Comparison of ENCODE assay signal across 25 mouse cellular contexts in genomic region chr4:149064061-149064854, GRCm38 (mm10). TPM values are rescaled to one million over a fixed set of nuclear protein-coding genes. Genes with fewer than 3 reads are reported as not detected.
DNase-seq lines count a peak whose midpoint lies in the region; ATAC-seq and TF ChIP-seq lines count a peak whose summit lies in the region.
"Had no signal": no experiment of that assay in that cellular context is flagged by ENCODE, and none has a peak within 500 bp of the region (broad histone marks: within the 10 kb centered on the region; RNA-seq: fewer than 3 reads in every experiment).

No protein-coding gene starts in this region.

- H3K9me3 ChIP-seq in heart, embryonic 15.5 days (replicated peaks) = no peaks in the 10 kb centered on the region
- no peaks in the 10 kb centered on the region for H3K9me3 ChIP-seq in liver, embryonic 11.5 days (ENCODE audit: control insufficient read depth, low read length)
- no peaks in the 10 kb centered on the region for H3K9me3 ChIP-seq in lung, embryonic 16.5 days (ENCODE audit: control insufficient read depth, low read length)
- H3K9me3 ChIP-seq in hindbrain, embryonic 13.5 days = no peaks in the 10 kb centered on the region
- H3K9me3 ChIP-seq: embryonic facial prominence, embryonic 10.5 days; heart, embryonic 10.5 days; hindbrain, embryonic 10.5 days; limb, embryonic 10.5 days; megakaryocyte, embryonic 14.5 days; midbrain, embryonic 13.5 days had no signal

- H3K4me2 ChIP-seq in heart, embryonic 15.5 days = peak overlapping the region; percentile 18; the same call in 1 of the 2 replicates
- H3K4me2 ChIP-seq in liver, embryonic 11.5 days = no peak overlapping the region
- H3K4me2 ChIP-seq in lung, embryonic 16.5 days (ENCODE audit: low read depth, low read length) = peak overlapping the region; percentile 31
- H3K4me2 ChIP-seq in hindbrain, embryonic 13.5 days = no peak overlapping the region
- H3K4me2 ChIP-seq: midbrain, embryonic 13.5 days had no signal

- no peak overlapping the region for H3K9ac ChIP-seq in heart, embryonic 15.5 days
- peak overlapping the region; percentile 32; the same call in 1 of the 2 replicates for H3K9ac ChIP-seq in liver, adult 2 months (ENCODE audit: low read depth, low read length)
- no peak overlapping the region for H3K9ac ChIP-seq in liver, embryonic 11.5 days (ENCODE audit: low read depth, low read length)
- peak overlapping the region; percentile 33; the same call in 1 of the 2 replicates for H3K9ac ChIP-seq in lung, embryonic 16.5 days (ENCODE audit: low read length)
- H3K9ac ChIP-seq in hindbrain, embryonic 13.5 days = no peak overlapping the region
- H3K9ac ChIP-seq: forebrain, postnatal 0 days; liver, postnatal 0 days; midbrain, embryonic 13.5 days had no signal

- no peak overlapping the region for H3K4me3 ChIP-seq in heart, embryonic 15.5 days
- no peak overlapping the region for H3K4me3 ChIP-seq in liver, adult 2 months (ENCODE audit: insufficient read depth, low read depth, low read length)
- no peak overlapping the region for H3K4me3 ChIP-seq in liver, embryonic 11.5 days (ENCODE audit: low read depth, low read length)
- 0 out of 2 replicates have a peak overlapping the region, but pooled peaks have one; percentile 1 for H3K4me3 ChIP-seq in lung, embryonic 16.5 days (ENCODE audit: low read length)
- H3K4me3 ChIP-seq in hindbrain, embryonic 13.5 days = no peak overlapping the region
- H3K4me3 ChIP-seq: embryonic facial prominence, embryonic 10.5 days; heart, embryonic 10.5 days; hindbrain, embryonic 10.5 days; limb, embryonic 10.5 days; megakaryocyte, embryonic 14.5 days; midbrain, embryonic 13.5 days had no signal

- H3K36me3 ChIP-seq in heart, embryonic 15.5 days = no peaks in the 10 kb centered on the region
- peaks cover 5% of the 10 kb centered on the region; the same call in 1 of the 2 replicates for H3K36me3 ChIP-seq in liver, adult 2 months (ENCODE audit: control insufficient read depth, insufficient read depth, low read length)
- H3K36me3 ChIP-seq in liver, embryonic 11.5 days (ENCODE audit: control insufficient read depth, insufficient read depth, low read length) = no peaks in the 10 kb centered on the region
- no peaks in the 10 kb centered on the region for H3K36me3 ChIP-seq in lung, embryonic 16.5 days (ENCODE audit: control insufficient read depth, insufficient read depth, low read length)
- H3K36me3 ChIP-seq in hindbrain, embryonic 13.5 days = no peaks in the 10 kb centered on the region

- H3K27ac ChIP-seq in heart, embryonic 15.5 days = no peak overlapping the region
- no peak overlapping the region for H3K27ac ChIP-seq in liver, adult 2 months (replicated peaks; ENCODE audit: insufficient read depth, low read depth, low read length)
- no peak overlapping the region for H3K27ac ChIP-seq in liver, embryonic 11.5 days (ENCODE audit: low read depth, low read length)
- H3K27ac ChIP-seq in lung, embryonic 16.5 days (ENCODE audit: low read length) = peak overlapping the region; percentile 25; the same call in 1 of the 2 replicates
- no peak overlapping the region for H3K27ac ChIP-seq in hindbrain, embryonic 13.5 days
- H3K27ac ChIP-seq: embryonic facial prominence, embryonic 10.5 days; heart, embryonic 10.5 days; hindbrain, embryonic 10.5 days; hindbrain, postnatal 0 days; kidney, postnatal 0 days; limb, embryonic 10.5 days; midbrain, embryonic 13.5 days had no signal

- peaks cover 32% of the 10 kb centered on the region for H3K4me1 ChIP-seq in heart, embryonic 15.5 days (replicated peaks)
- peaks cover 5% of the 10 kb centered on the region for H3K4me1 ChIP-seq in liver, adult 2 months (ENCODE audit: control insufficient read depth, insufficient read depth, low read length)
- H3K4me1 ChIP-seq in liver, embryonic 11.5 days (replicated peaks; ENCODE audit: control insufficient read depth, insufficient read depth, low read length) = peaks cover 10% of the 10 kb centered on the region; the same call in 1 of the 2 replicates
- H3K4me1 ChIP-seq in lung, embryonic 16.5 days (replicated peaks; ENCODE audit: control insufficient read depth, insufficient read depth, low read length) = peaks cover 20% of the 10 kb centered on the region
- peaks cover 57% of the 10 kb centered on the region for H3K4me1 ChIP-seq in hindbrain, embryonic 13.5 days (replicated peaks)

- DNase-seq in heart, postnatal 4 days = no peak
- DNase-seq in liver, adult 2 months (ENCODE audit: extremely low read depth, low read depth, low spot score) = no peak
- no peak for DNase-seq in liver, embryonic 11.5 days (ENCODE audit: low spot score)
- peak; percentile 23 to 52 for DNase-seq in lung, postnatal 4 days
- DNase-seq in frontal cortex, postnatal 14 days (ENCODE audit: low spot score in 2 of 2) = no peak
- DNase-seq: adrenal gland, adult 2 months; cerebellum, adult 11 months; cerebellum, adult 9-11 months; forebrain, postnatal 0 days; kidney, adult 18-20 months; liver; liver, postnatal 0 days; thymus, postnatal 36 days had no signal

- no peak for TF ChIP-seq CTCF in liver, adult 2 months (IDR thresholded peaks at IDR 0.05; ENCODE audit: low read depth, low read length)

- peaks cover 45% of the 10 kb centered on the region for H3K79me2 ChIP-seq in liver, adult 2 months (ENCODE audit: control insufficient read depth, insufficient read depth, low read length)

- no peak for ATAC-seq in heart, embryonic 15.5 days (replicated peaks; ENCODE audit: insufficient number of reproducible peaks, insufficient read depth, low FRiP score, low read depth)
- ATAC-seq in liver, embryonic 11.5 days (replicated peaks; ENCODE audit: low FRiP score) = no peak
- ATAC-seq in lung, embryonic 16.5 days (ENCODE audit: low read depth) = no peak
- ATAC-seq in hindbrain, embryonic 13.5 days (ENCODE audit: low FRiP score) = no peak
- ATAC-seq: forebrain, postnatal 0 days; hindbrain, postnatal 0 days; liver, postnatal 0 days; midbrain, embryonic 13.5 days; Patski had no signal

- no peak for TF ChIP-seq POLR2A in liver, adult 2 months (IDR thresholded peaks at IDR 0.05; ENCODE audit: extremely low read depth, insufficient read depth, low read length)

- 81% methylated on average over 23 of the region's 23 CpGs for WGBS in heart, embryonic 15.5 days
- 60% methylated on average over 23 of the region's 23 CpGs for whole genome bisulfite sequencing in liver, adult 2 months
- WGBS in liver, embryonic 11.5 days = 83% methylated on average over 23 of the region's 23 CpGs
- 65% methylated on average over 23 of the region's 23 CpGs for WGBS in lung, embryonic 16.5 days
- WGBS in hindbrain, embryonic 13.5 days = 87% methylated on average over 23 of the region's 23 CpGs

- H3K27me3 ChIP-seq in heart, embryonic 15.5 days = no peaks in the 10 kb centered on the region
- no peaks in the 10 kb centered on the region for H3K27me3 ChIP-seq in liver, adult 2 months (ENCODE audit: control insufficient read depth, insufficient read depth, low read length)
- H3K27me3 ChIP-seq in liver, embryonic 11.5 days (replicated peaks; ENCODE audit: control insufficient read depth, insufficient read depth, low read length) = no peaks in the 10 kb centered on the region
- H3K27me3 ChIP-seq in lung, embryonic 16.5 days (ENCODE audit: control insufficient read depth, insufficient read depth, low read depth, low read length) = no peaks in the 10 kb centered on the region
- H3K27me3 ChIP-seq in hindbrain, embryonic 13.5 days = no peaks in the 10 kb centered on the region
- H3K27me3 ChIP-seq: megakaryocyte, embryonic 14.5 days; Patski had no signal

RNA-seq across cellular contexts. Expression of gene Pex14, which starts 35.4 kb away (rescaled TPM):
- 36.0 and 41.4 TPM in 2 replicates for polyA plus RNA-seq in heart, embryonic 15.5 days (2015; fragmentation: Nextera tagmentation; extraction: Ambion mirVana)
- total RNA-seq in heart, postnatal 4 days (2021) = 10 to 100 TPM; 26.5 to 30.2 TPM
- total RNA-seq in liver, adult 2 months (2014; rRNA removed) = 35.6 and 43.3 TPM in 2 replicates
- 58.2 and 71.6 TPM in 2 replicates for polyA plus RNA-seq in liver, adult 2 months (2012; rRNA removed)
- polyA plus RNA-seq in liver, embryonic 11.5 days (2014; fragmentation: Nextera tagmentation; extraction: Ambion mirVana) = 45.2 and 46.8 TPM in 2 replicates
- 47.5 and 48.8 TPM in 2 replicates for polyA plus RNA-seq in lung, embryonic 16.5 days (2015; fragmentation: Nextera tagmentation; extraction: Ambion mirVana)
- polyA plus RNA-seq in hindbrain, embryonic 13.5 days (2015; fragmentation: Nextera tagmentation; extraction: Ambion mirVana) = 52.6 and 57.7 TPM in 2 replicates

RNA-seq across cellular contexts. Expression of gene Dffa, which starts 39.7 kb away (rescaled TPM):
- 27.6 TPM in 2 replicates for polyA plus RNA-seq in heart, embryonic 15.5 days (2015; fragmentation: Nextera tagmentation; extraction: Ambion mirVana)
- total RNA-seq in heart, postnatal 4 days (2021) = 10 to 100 TPM; 30.5 to 33.9 TPM
- 11.8 and 13.2 TPM in 2 replicates for total RNA-seq in liver, adult 2 months (2014; rRNA removed)
- polyA plus RNA-seq in liver, adult 2 months (2012; rRNA removed) = 14.5 and 14.8 TPM in 2 replicates
- polyA plus RNA-seq in liver, embryonic 11.5 days (2014; fragmentation: Nextera tagmentation; extraction: Ambion mirVana) = 37.4 and 37.7 TPM in 2 replicates
- 33.2 and 33.9 TPM in 2 replicates for polyA plus RNA-seq in lung, embryonic 16.5 days (2015; fragmentation: Nextera tagmentation; extraction: Ambion mirVana)
- 27.0 and 29.1 TPM in 2 replicates for polyA plus RNA-seq in hindbrain, embryonic 13.5 days (2015; fragmentation: Nextera tagmentation; extraction: Ambion mirVana)

Comparison
In these comparisons a context has a peak if more than half of its experiments do, and no peak if none do; other contexts are left out.
1. H3K9ac ChIP-seq: peak in liver, adult 2 months (single experiment) and lung, embryonic 16.5 days (single experiment); none in heart, embryonic 15.5 days (single experiment), liver, embryonic 11.5 days (single experiment) and hindbrain, embryonic 13.5 days (single experiment).
2. H3K4me2 ChIP-seq: peak in heart, embryonic 15.5 days (single experiment) and lung, embryonic 16.5 days (single experiment); none in liver, embryonic 11.5 days (single experiment) and hindbrain, embryonic 13.5 days (single experiment).
3. DNase-seq: peak in lung, postnatal 4 days (2 of 2); none in heart, postnatal 4 days (single experiment), liver, adult 2 months (single experiment), liver, embryonic 11.5 days (single experiment) and frontal cortex, postnatal 14 days (0 of 2).